Mouse (Mus musculus) layer of hippocampus, postnatal 10 days (tissue): ENCODE measurements around the gene Sh3glb1. TPM values are rescaled to one million over a fixed set of nuclear protein-coding genes. Genes with fewer than 3 reads are reported as not detected.
A peak's percentile ranks its signal among the peaks of the same experiment; 100 is the strongest.

Experiments
- DNase-seq, 2 experiments: peaks; one replicate each; pipeline ENCODE4 v3.0.0; 2021; ENCODE audit warnings: low spot score in 2 of 2
- total RNA-seq, 2 experiments: library from RNA; stranded (reverse); gene quantifications; 2 replicates each; pipeline ENCODE4 v1.2.3; 2021

The Sh3glb1 gene
- total RNA-seq, 2 experiments from 2014 or later, result 101 to 110 TPM

- no peak for DNase-seq
Measured at GRCm38 (mm10) chr3:144676249-144676648, 43.9 kb downstream of the Sh3glb1 start.

GRCm38 (mm10) chr3:144672016-144672415, 48.1 kb downstream of the Sh3glb1 start:
- DNase-seq, result no peak

GRCm38 (mm10) chr3:144669944-144670874, 49.9 kb downstream of the Sh3glb1 start:
- no peak for DNase-seq

- no peak for DNase-seq
Measured at GRCm38 (mm10) chr3:144669457-144669864, 50.7 kb downstream of the Sh3glb1 start.

GRCm38 (mm10) chr3:144668949-144669348, 51.2 kb downstream of the Sh3glb1 start:
- no peak for DNase-seq

- no peak for DNase-seq
Measured at GRCm38 (mm10) chr3:144668039-144668438, 52.1 kb downstream of the Sh3glb1 start.

- DNase-seq, result no peak
Measured at GRCm38 (mm10) chr3:144664363-144665299, 55.5 kb downstream of the Sh3glb1 start.

GRCm38 (mm10) chr3:144663415-144664093, 56.6 kb downstream of the Sh3glb1 start:
- no peak for DNase-seq

- no peak for DNase-seq
Measured at GRCm38 (mm10) chr3:144662215-144662852, 57.8 kb downstream of the Sh3glb1 start.

- DNase-seq, result no peak
Measured at GRCm38 (mm10) chr3:144661439-144661838, 58.7 kb downstream of the Sh3glb1 start.

- DNase-seq, result no peak
Measured at GRCm38 (mm10) chr3:144644202-144644601, 75.9 kb downstream of the Sh3glb1 start.

- peak; percentile 51 to 60 for DNase-seq
Measured at GRCm38 (mm10) chr3:144643301-144643871, 76.7 kb downstream of the Sh3glb1 start.

GRCm38 (mm10) chr3:144642141-144642540, 78.0 kb downstream of the Sh3glb1 start:
- no peak for DNase-seq

- no peak for DNase-seq
Measured at GRCm38 (mm10) chr3:144640033-144640432, 80.1 kb downstream of the Sh3glb1 start.

- DNase-seq, result no peak
Measured at GRCm38 (mm10) chr3:144639387-144639786, 80.7 kb downstream of the Sh3glb1 start.

- no peak for DNase-seq
Measured at GRCm38 (mm10) chr3:144638110-144638509, 82.0 kb downstream of the Sh3glb1 start.

- no peak for DNase-seq
Measured at GRCm38 (mm10) chr3:144635236-144635635, 84.9 kb downstream of the Sh3glb1 start.
